Mouse (Mus musculus): ENCODE measurements around the gene Arhgef12. TPM values are rescaled to one million over a fixed set of nuclear protein-coding genes. Genes with fewer than 3 reads are reported as not detected.

Gene Arhgef12
- polyA plus RNA-seq, 1 experiment, result 29.7 TPM

DNA sequence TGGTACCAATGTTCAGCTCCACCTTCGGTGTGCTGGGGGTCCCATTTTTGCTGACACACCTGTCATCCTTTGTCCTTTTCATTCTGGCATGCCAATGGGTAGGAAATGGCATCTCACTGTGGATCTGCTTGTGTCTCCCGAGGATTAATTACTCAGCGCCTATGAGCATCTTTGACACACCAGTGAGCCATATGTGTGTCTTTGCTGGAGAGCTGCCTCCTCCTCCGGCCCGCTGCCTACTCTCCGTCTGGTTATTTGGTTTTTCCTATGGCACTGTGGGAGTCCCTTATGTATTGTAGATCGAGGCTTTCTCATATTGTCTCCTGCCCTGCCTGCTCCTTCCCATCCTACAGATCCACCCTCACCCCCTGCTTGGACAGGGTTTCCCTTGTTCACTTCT lies 189.1 kb downstream of the Arhgef12 start:
- TF ChIP-seq POLR2A (IDR thresholded peaks at IDR 0.05; ENCODE audit: borderline replicate concordance, control insufficient read depth, low read depth, low read length) (no peak), CTCF (IDR thresholded peaks at IDR 0.05; ENCODE audit: control insufficient read depth, insufficient read depth, low read length) (no peak)
- 75% methylated on average over 7 of the region's 7 CpGs for WGBS
- Histone ChIP-seq H3K4me3 (replicated peaks; ENCODE audit: control insufficient read depth, low read depth, low read length) (no peak overlapping the region), H3K27ac (ENCODE audit: control insufficient read depth, insufficient read depth, low read depth, low read length, poor library complexity) (no peak overlapping the region), H3K4me1 (ENCODE audit: control insufficient read depth, insufficient read depth, low read length) (no peaks in the 10 kb centered on the region)

Other genes with a start within 250 kb of the Arhgef12 start
- 1.7 and 4.1 TPM in 2 replicates for gene Grik4, start 162.7 kb downstream of the Arhgef12 start, polyA plus RNA-seq (2011; ENCODE audit: insufficient read depth, insufficient read length, low replicate concordance, missing spikeins)
- 2.1 TPM in 1 of 2 replicates, not detected in the other for gene Tmem136, start 9.3 kb upstream of the Arhgef12 start, polyA plus RNA-seq (2011; ENCODE audit: insufficient read depth, insufficient read length, low replicate concordance, missing spikeins)
- 0.77 TPM in 1 of 2 replicates, not detected in the other for gene Pou2f3, start 103.1 kb upstream of the Arhgef12 start, polyA plus RNA-seq (2011; ENCODE audit: insufficient read depth, insufficient read length, low replicate concordance, missing spikeins)
- 15.8 and 17.9 TPM in 2 replicates for gene Oaf, start 132.7 kb upstream of the Arhgef12 start, polyA plus RNA-seq (2011; ENCODE audit: insufficient read depth, insufficient read length, low replicate concordance, missing spikeins)
- gene Trim29, start 203.6 kb upstream of the Arhgef12 start, polyA plus RNA-seq (2011; ENCODE audit: insufficient read depth, insufficient read length, low replicate concordance, missing spikeins), result not detected in 2 replicates

Measured in bone marrow, adult 2 months (tissue).